Mouse (Mus musculus) embryonic facial prominence, embryonic 10.5 days (tissue): ENCODE measurements around the gene Plekhh3. TPM values are rescaled to one million over a fixed set of nuclear protein-coding genes. Genes with fewer than 3 reads are reported as not detected.

Experiments used
- DNase-seq: peaks from one replicate; pipeline ENCODE4 v3.0.0-alpha.2; 2017; ENCODE audit warnings: low spot score
- H3K27ac ChIP-seq: fragments of 300-500 bp; sonication (generic); replicated peaks from 2 replicates; pipeline ENCODE4 v1.5.1; 2016; ENCODE audit warnings: mild to moderate bottlenecking
- H3K27me3 ChIP-seq: fragments of 300-500 bp; sonication (generic); replicated peaks from 2 replicates; pipeline ENCODE4 v1.6.1; 2016; ENCODE audit warnings: low read depth, mild to moderate bottlenecking; ENCODE audit not compliant: poor library complexity, severe bottlenecking
- H3K36me3 ChIP-seq: fragments of 300-500 bp; sonication (generic); replicated peaks from 2 replicates; pipeline ENCODE4 v1.6.1; 2016; ENCODE audit warnings: mild to moderate bottlenecking, moderate library complexity
- H3K4me1 ChIP-seq: fragments of 300-500 bp; sonication (generic); 2 replicates; pipeline ENCODE4 v1.6.1; 2016
- H3K4me3 ChIP-seq: fragments of 300-500 bp; sonication (generic); 2 replicates; pipeline ENCODE4 v1.5.1; 2016; ENCODE audit warnings: mild to moderate bottlenecking, moderate library complexity
- H3K9me3 ChIP-seq: fragments of 300-500 bp; sonication (generic); 2 replicates; pipeline ENCODE4 v1.6.1; 2016; ENCODE audit warnings: mild to moderate bottlenecking
- WGBS: fragments of 180-500 bp; shearing (Covaris S2); methylation state at CpG from one replicate; pipeline ENCODE4 v1.1.7; 2016; 5-methylcytosine and 5-hydroxymethylcytosine counted together
- polyA plus RNA-seq: library from polyadenylated mRNA; unstranded; fragments of >200 nt; fragmentation: Nextera tagmentation; extraction: Ambion mirVana; gene quantifications from 2 replicates; pipeline ENCODE4 v1.2.1, GENCODE M21; 2016

The Plekhh3 gene
- polyA plus RNA-seq, 1 experiment from 2014 or later, result 4.0 TPM

GRCm38 (mm10) chr11:101151063-101151462 is 20.1 kb downstream of the Plekhh3 start:
- 45% methylated on average over 2 of the region's 2 CpGs for WGBS
- Histone ChIP-seq H3K27ac (no peak overlapping the region), H3K9me3 (no peaks in the 10 kb centered on the region), H3K4me3 (no peak overlapping the region), H3K36me3 (no peaks in the 10 kb centered on the region), H3K27me3 (peaks cover 7% of the 10 kb centered on the region), H3K4me1 (peaks cover 41% of the 10 kb centered on the region)
- no peak for DNase-seq

GRCm38 (mm10) chr11:101149178-101150105 is 21.7 kb downstream of the Plekhh3 start:
- DNase-seq, result peak; percentile 60
- WGBS, result 56% methylated on average over 9 of the region's 9 CpGs
- H3K4me1 ChIP-seq, result peaks cover 31% of the 10 kb centered on the region
- H3K9me3 ChIP-seq, result no peaks in the 10 kb centered on the region
- peak overlapping the region; percentile 76 for H3K27ac ChIP-seq
- no peaks in the 10 kb centered on the region for H3K27me3 ChIP-seq
- H3K36me3 ChIP-seq, result no peaks in the 10 kb centered on the region
- H3K4me3 ChIP-seq, result no peak overlapping the region

DNA sequence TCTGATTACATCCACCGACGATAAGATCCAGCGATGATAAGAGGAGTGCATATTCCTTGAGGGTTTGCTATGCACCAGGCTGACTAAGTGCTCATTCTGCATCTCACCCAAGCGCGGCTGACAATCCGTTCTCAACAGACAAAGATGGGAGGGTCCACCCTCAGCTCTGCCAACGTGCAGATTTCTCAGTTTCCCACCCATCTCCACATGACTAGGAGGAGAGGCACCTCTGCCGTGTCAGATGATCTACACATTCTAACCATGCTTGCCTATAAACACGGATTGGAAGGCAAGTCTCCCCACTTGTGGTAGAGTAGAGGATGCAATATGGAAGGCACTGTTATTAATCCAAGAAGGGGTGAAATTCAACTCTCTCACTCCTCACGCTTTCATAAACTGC is 22.4 kb downstream of the Plekhh3 start:
- no peaks in the 10 kb centered on the region for H3K27me3 ChIP-seq
- H3K4me1 ChIP-seq, result peaks cover 35% of the 10 kb centered on the region
- no peak for DNase-seq
- no peaks in the 10 kb centered on the region for H3K36me3 ChIP-seq
- H3K4me3 ChIP-seq, result no peak overlapping the region
- no peaks in the 10 kb centered on the region for H3K9me3 ChIP-seq
- peak overlapping the region; percentile 76 for H3K27ac ChIP-seq
- WGBS, result 69% methylated on average over 10 of the region's 10 CpGs

DNA sequence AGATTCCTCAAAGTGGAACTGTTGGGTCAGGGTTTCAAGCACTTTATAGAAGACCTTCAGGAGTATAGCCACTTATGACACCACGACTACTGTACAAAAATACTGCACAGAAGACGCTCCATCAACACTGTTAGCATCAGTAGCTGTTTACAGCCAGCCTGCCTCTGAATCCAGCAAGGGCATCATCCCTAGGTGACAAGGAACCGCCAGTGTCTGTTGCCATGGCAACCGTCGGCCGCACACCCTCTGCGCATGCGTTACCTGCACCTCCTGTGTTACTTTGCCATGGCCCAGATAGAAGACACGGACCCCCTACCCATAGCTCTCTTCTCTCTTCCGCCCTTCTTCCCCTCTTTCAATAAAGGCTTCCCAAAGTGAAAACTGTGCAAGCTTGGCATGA is 24.8 kb downstream of the Plekhh3 start:
- peaks cover 40% of the 10 kb centered on the region for H3K4me1 ChIP-seq
- no peak overlapping the region for H3K4me3 ChIP-seq
- H3K27me3 ChIP-seq, result peaks cover 7% of the 10 kb centered on the region
- H3K27ac ChIP-seq, result no peak overlapping the region
- no peaks in the 10 kb centered on the region for H3K9me3 ChIP-seq
- H3K36me3 ChIP-seq, result no peaks in the 10 kb centered on the region
- peak; percentile 69 for DNase-seq
- 20% methylated on average over 10 of the region's 10 CpGs for WGBS

- H3K27ac ChIP-seq, result peak overlapping the region; percentile 7
- H3K9me3 ChIP-seq, result no peaks in the 10 kb centered on the region
- DNase-seq, result peak; percentile 79
- peaks cover 29% of the 10 kb centered on the region for H3K27me3 ChIP-seq
- peak overlapping the region; percentile 47 for H3K4me3 ChIP-seq
- 23% methylated on average over 19 of the region's 19 CpGs for WGBS
- no peaks in the 10 kb centered on the region for H3K36me3 ChIP-seq
- H3K4me1 ChIP-seq, result peaks cover 44% of the 10 kb centered on the region
These were observed 27.6 kb downstream of the Plekhh3 start for GRCm38 (mm10) chr11:101143338-101144225.

GRCm38 (mm10) chr11:101142215-101142967 is 28.8 kb downstream of the Plekhh3 start:
- Histone ChIP-seq H3K27ac (no peak overlapping the region), H3K4me3 (no peak overlapping the region), H3K27me3 (peaks cover 29% of the 10 kb centered on the region), H3K36me3 (no peaks in the 10 kb centered on the region), H3K9me3 (no peaks in the 10 kb centered on the region), H3K4me1 (peaks cover 38% of the 10 kb centered on the region)
- no peak for DNase-seq
- 87% methylated on average over 10 of the region's 10 CpGs for WGBS

DNA sequence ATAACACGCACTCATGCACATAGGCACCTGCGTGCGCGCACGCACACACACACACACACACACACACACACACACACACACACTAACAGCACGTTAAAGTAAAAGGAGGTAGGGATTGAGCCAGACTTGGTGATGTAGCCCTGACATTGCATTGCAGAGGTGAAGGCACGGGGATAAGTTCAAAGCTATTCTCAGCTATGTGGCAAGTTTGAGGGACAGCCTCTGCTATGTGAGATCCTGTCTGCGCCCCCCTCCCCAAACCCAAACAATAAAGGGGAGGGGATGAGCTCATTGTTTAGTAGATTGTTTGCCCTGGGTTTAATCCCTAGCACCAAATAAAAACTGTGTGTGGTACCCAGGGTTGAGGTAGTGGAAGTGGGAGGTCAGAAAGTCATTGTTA is 30.1 kb downstream of the Plekhh3 start:
- no peak overlapping the region for H3K27ac ChIP-seq
- H3K9me3 ChIP-seq, result no peaks in the 10 kb centered on the region
- no peak for DNase-seq
- H3K4me3 ChIP-seq, result no peak overlapping the region
- peaks cover 31% of the 10 kb centered on the region for H3K4me1 ChIP-seq
- H3K36me3 ChIP-seq, result no peaks in the 10 kb centered on the region
- H3K27me3 ChIP-seq, result peaks cover 29% of the 10 kb centered on the region
- 86% methylated on average over 8 of the region's 8 CpGs for WGBS

- H3K27me3 ChIP-seq, result peaks cover 29% of the 10 kb centered on the region
- H3K9me3 ChIP-seq, result no peaks in the 10 kb centered on the region
- H3K4me3 ChIP-seq, result peak overlapping the region; percentile 48
- H3K4me1 ChIP-seq, result peaks cover 31% of the 10 kb centered on the region
- peak overlapping the region; percentile 66 for H3K27ac ChIP-seq
- no peaks in the 10 kb centered on the region for H3K36me3 ChIP-seq
- 57% methylated on average over 27 of the region's 27 CpGs for WGBS
- DNase-seq, result peak; percentile 37
These were observed 30.9 kb downstream of the Plekhh3 start for GRCm38 (mm10) chr11:101140164-101140819.

- DNase-seq, result peak; percentile 53
- Histone ChIP-seq H3K4me1 (peaks cover 26% of the 10 kb centered on the region), H3K27ac (peak overlapping the region; percentile 51; the same call in 1 of the 2 replicates), H3K36me3 (no peaks in the 10 kb centered on the region), H3K4me3 (peak overlapping the region; percentile 42), H3K27me3 (peaks cover 37% of the 10 kb centered on the region), H3K9me3 (no peaks in the 10 kb centered on the region)
- 30% methylated on average over 15 of the region's 15 CpGs for WGBS
These were observed 32.5 kb downstream of the Plekhh3 start for GRCm38 (mm10) chr11:101138536-101139181.

GRCm38 (mm10) chr11:101137000-101137399 is 34.2 kb downstream of the Plekhh3 start:
- WGBS, result 84% methylated on average over 7 of the region's 7 CpGs
- Histone ChIP-seq H3K27ac (no peak overlapping the region), H3K36me3 (no peaks in the 10 kb centered on the region), H3K9me3 (no peaks in the 10 kb centered on the region), H3K27me3 (peaks cover 34% of the 10 kb centered on the region), H3K4me3 (no peak overlapping the region), H3K4me1 (peaks cover 23% of the 10 kb centered on the region)
- no peak for DNase-seq

GRCm38 (mm10) chr11:101134217-101134865 is 36.8 kb downstream of the Plekhh3 start:
- peaks cover 2% of the 10 kb centered on the region; the same call in 1 of the 2 replicates for H3K9me3 ChIP-seq
- H3K4me3 ChIP-seq, result no peak overlapping the region
- H3K36me3 ChIP-seq, result no peaks in the 10 kb centered on the region
- WGBS, result 85% methylated on average over 13 of the region's 13 CpGs
- no peak overlapping the region for H3K27ac ChIP-seq
- H3K27me3 ChIP-seq, result peaks cover 13% of the 10 kb centered on the region
- DNase-seq, result no peak
- peaks cover 13% of the 10 kb centered on the region for H3K4me1 ChIP-seq
